Comparison of ENCODE assay signal across 20 mouse cellular contexts in the genomic region with DNA sequence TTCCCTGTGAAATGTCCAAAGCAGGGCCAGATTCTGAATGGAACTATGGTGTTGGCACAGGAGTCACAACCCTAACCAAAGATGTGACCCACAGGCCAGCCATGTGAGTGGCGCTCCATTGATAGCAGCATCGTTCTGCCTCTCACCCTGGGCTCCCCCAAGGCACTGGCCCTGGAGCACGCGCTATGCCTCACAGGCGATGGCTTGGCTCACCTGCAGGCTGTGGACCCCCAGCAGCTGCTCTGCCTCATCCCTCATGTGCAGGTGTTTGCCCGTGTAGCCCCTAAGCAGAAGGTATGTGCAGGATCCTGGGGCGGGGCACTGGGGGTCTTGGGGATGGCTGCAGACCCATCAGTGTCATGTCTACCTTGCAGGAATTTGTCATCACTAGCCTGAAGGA. TPM values are rescaled to one million over a fixed set of nuclear protein-coding genes. Genes with fewer than 3 reads are reported as not detected.
DNase-seq lines count a peak whose midpoint lies in the region; ATAC-seq lines count a peak whose summit lies in the region.
"Had no signal": no experiment of that assay in that cellular context is flagged by ENCODE, and none has a peak within 500 bp of the region (broad histone marks: within the 10 kb centered on the region; RNA-seq: fewer than 3 reads in every experiment).

No protein-coding gene starts in this region.

- no peak for ATAC-seq in heart, embryonic 11.5 days (replicated peaks; ENCODE audit: insufficient number of reproducible peaks, low FRiP score, low TSS enrichment)
- ATAC-seq: hindbrain, embryonic 16.5 days; intestine, postnatal 0 days; liver, postnatal 0 days had no signal

- WGBS in heart, embryonic 11.5 days (ENCODE audit: insufficient replicate concordance) = 90% methylated on average over 7 of the region's 7 CpGs

- H3K4me1 ChIP-seq in heart, embryonic 11.5 days (ENCODE audit: control insufficient read depth, insufficient read depth, low read length) = no peaks in the 10 kb centered on the region

- no peak overlapping the region for H3K9ac ChIP-seq in heart, embryonic 11.5 days (ENCODE audit: low read depth, low read length)
- H3K9ac ChIP-seq: liver, postnatal 0 days had no signal

- H3K36me3 ChIP-seq in heart, embryonic 11.5 days (ENCODE audit: control insufficient read depth, insufficient read depth, low read length) = peaks cover 76% of the 10 kb centered on the region

- H3K9me3 ChIP-seq in heart, embryonic 11.5 days (replicated peaks; ENCODE audit: control insufficient read depth, low read length) = no peaks in the 10 kb centered on the region
- H3K9me3 ChIP-seq: embryonic facial prominence, embryonic 10.5 days; limb, embryonic 10.5 days had no signal

- H3K4me3 ChIP-seq in heart, embryonic 11.5 days (ENCODE audit: low read depth, low read length) = no peak overlapping the region
- H3K4me3 ChIP-seq: embryonic facial prominence, embryonic 10.5 days; left cerebral cortex, adult 2 months; limb, embryonic 10.5 days had no signal

- DNase-seq in heart, adult 11 months = peak; percentile 85
- peak; percentile 3 for DNase-seq in ovary, postnatal 36 days (ENCODE audit: low spot score)
- no peak for DNase-seq in ovary, postnatal 10 days (ENCODE audit: low spot score)
- peak; percentile 2 for DNase-seq in thymus, postnatal 14 days
- DNase-seq in thymus, postnatal 0 days (ENCODE audit: low spot score) = no peak
- no peak for DNase-seq in B cell, adult 2 months
- DNase-seq: liver, postnatal 0 days; lung, postnatal 10 days; midbrain, embryonic 14.5 days; retina, postnatal 1 day had no signal

- H3K27me3 ChIP-seq in heart, embryonic 11.5 days (ENCODE audit: control insufficient read depth, insufficient read depth, low read length) = no peaks in the 10 kb centered on the region

- no peak overlapping the region for H3K4me2 ChIP-seq in heart, embryonic 11.5 days

- no peak overlapping the region for H3K27ac ChIP-seq in heart, embryonic 11.5 days (ENCODE audit: low read depth, low read length)
- H3K27ac ChIP-seq: embryonic facial prominence, embryonic 10.5 days; kidney, postnatal 0 days; left cerebral cortex, adult 2 months; limb, embryonic 10.5 days had no signal

RNA-seq across cellular contexts. Expression of a gene that starts 5.1 kb away (rescaled TPM):
- polyA plus RNA-seq in heart, embryonic 11.5 days (2014; fragmentation: Nextera tagmentation; extraction: Ambion mirVana) = 5.2 and 7.8 TPM in 2 replicates
- 30.9 and 35.0 TPM in 2 replicates for polyA plus RNA-seq in thymus, postnatal 0 days (2015; fragmentation: Nextera tagmentation; extraction: Ambion mirVana)

RNA-seq across cellular contexts. Expression of a gene that starts 12.4 kb away (rescaled TPM):
- polyA plus RNA-seq in heart, embryonic 11.5 days (2014; fragmentation: Nextera tagmentation; extraction: Ambion mirVana) = 19.1 and 20.0 TPM in 2 replicates
- 18.3 and 22.1 TPM in 2 replicates for polyA plus RNA-seq in thymus, postnatal 0 days (2015; fragmentation: Nextera tagmentation; extraction: Ambion mirVana)

RNA-seq across cellular contexts. Expression of a gene that starts 12.4 kb away (rescaled TPM):
- 25.6 and 30.9 TPM in 2 replicates for polyA plus RNA-seq in heart, embryonic 11.5 days (2014; fragmentation: Nextera tagmentation; extraction: Ambion mirVana)
- 37.2 and 39.2 TPM in 2 replicates for polyA plus RNA-seq in thymus, postnatal 0 days (2015; fragmentation: Nextera tagmentation; extraction: Ambion mirVana)

RNA-seq across cellular contexts. Expression of a gene that starts 18.9 kb away (rescaled TPM):
- polyA plus RNA-seq in heart, embryonic 11.5 days (2014; fragmentation: Nextera tagmentation; extraction: Ambion mirVana) = 0.54 and 0.57 TPM in 2 replicates
- polyA plus RNA-seq in thymus, postnatal 0 days (2015; fragmentation: Nextera tagmentation; extraction: Ambion mirVana) = 0.31 and 0.53 TPM in 2 replicates

RNA-seq across cellular contexts. Expression of a gene that starts 28.7 kb away (rescaled TPM):
- 1.8 TPM in 1 of 2 replicates, not detected in the other for polyA plus RNA-seq in heart, embryonic 11.5 days (2014; fragmentation: Nextera tagmentation; extraction: Ambion mirVana)
- 0.33 and 1.3 TPM in 2 replicates for polyA plus RNA-seq in thymus, postnatal 0 days (2015; fragmentation: Nextera tagmentation; extraction: Ambion mirVana)
- polyA plus RNA-seq: heart, embryonic 16.5 days; liver, adult 2 months; midbrain, embryonic 14.5 days; stomach, embryonic 16.5 days had no signal

Comparison
In these comparisons a context has a peak if more than half of its experiments do, and no peak if none do; other contexts are left out.
1. DNase-seq: peak in heart, adult 11 months (single experiment), ovary, postnatal 36 days (single experiment) and thymus, postnatal 14 days (single experiment); none in ovary, postnatal 10 days (single experiment), thymus, postnatal 0 days (single experiment) and B cell, adult 2 months (0 of 2).